Mouse (Mus musculus): ENCODE results near the gene Neu3.
A peak's percentile ranks its signal among the peaks of the same experiment; 100 is the strongest.

- TF ChIP-seq CTCF (IDR thresholded peaks at IDR 0.05; ENCODE audit: low read depth) = peak; percentile 61
- no peak for TF ChIP-seq EP300 (IDR thresholded peaks at IDR 0.05; ENCODE audit: low read depth)
Observed at GRCm38 (mm10) chr7:99813394-99813793, 14.8 kb downstream of the Neu3 start.
